11 mouse cellular contexts compared by ENCODE assay signal in the genomic region with DNA sequence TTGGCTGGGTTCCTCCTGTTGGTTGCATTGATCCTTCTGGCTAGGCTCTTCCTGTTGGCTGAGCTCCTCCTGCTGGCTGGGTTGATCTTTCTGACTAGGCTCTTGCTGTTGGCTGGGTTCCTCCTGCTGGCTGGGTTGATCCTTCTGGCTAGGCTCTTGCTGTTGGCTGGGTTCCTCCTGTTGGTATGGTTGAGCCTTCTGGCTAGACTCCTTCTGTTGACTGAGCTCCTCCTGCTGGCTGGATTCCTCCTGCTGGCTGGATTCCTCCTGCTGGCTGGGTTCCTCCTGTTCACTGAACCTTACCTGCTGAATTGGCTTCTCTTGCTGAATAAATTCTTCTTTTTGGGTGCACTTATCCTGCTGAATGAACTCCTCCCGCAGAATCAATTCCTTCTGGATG. TPM values are rescaled to one million over a fixed set of nuclear protein-coding genes. Genes with fewer than 3 reads are reported as not detected.
DNase-seq lines count a peak whose midpoint lies in the region; ATAC-seq lines count a peak whose summit lies in the region.
"Had no signal": no experiment of that assay in that cellular context is flagged by ENCODE, and none has a peak within 500 bp of the region (broad histone marks: within the 10 kb centered on the region; RNA-seq: fewer than 3 reads in every experiment).

No protein-coding gene starts in this region.

- H3K27ac ChIP-seq in liver, embryonic 12.5 days, result no peak overlapping the region
- H3K27ac ChIP-seq: stomach, embryonic 15.5 days had no signal

- ATAC-seq in erythroblast, adult 5-6 weeks (replicated peaks; ENCODE audit: low FRiP score, poor library complexity, severe bottlenecking), result no peak
- ATAC-seq in liver, embryonic 12.5 days, result no peak

- no peaks in the 10 kb centered on the region for H3K27me3 ChIP-seq in liver, embryonic 12.5 days (replicated peaks)
- H3K27me3 ChIP-seq: stomach, embryonic 15.5 days had no signal

- H3K9me3 ChIP-seq in liver, embryonic 12.5 days (replicated peaks), result no peaks in the 10 kb centered on the region
- H3K9me3 ChIP-seq: stomach, embryonic 15.5 days had no signal

- WGBS in liver, embryonic 12.5 days (ENCODE audit: insufficient replicate concordance), result 88% methylated on average over 1 of the region's 1 CpGs

- H3K4me3 ChIP-seq in liver, embryonic 12.5 days, result no peak overlapping the region
- H3K4me3 ChIP-seq: stomach, embryonic 15.5 days had no signal

- H3K36me3 ChIP-seq in liver, embryonic 12.5 days, result peaks cover 13% of the 10 kb centered on the region

- H3K4me2 ChIP-seq in liver, embryonic 12.5 days, result no peak overlapping the region
- H3K4me2 ChIP-seq: stomach, embryonic 15.5 days had no signal

- H3K4me1 ChIP-seq in liver, embryonic 12.5 days, result no peaks in the 10 kb centered on the region

- DNase-seq in adrenal gland, postnatal 10 days, result peak; percentile 64
- DNase-seq in adrenal gland, adult 18-20 months (ENCODE audit: low spot score in 2 of 2), result no peak
- DNase-seq in retina, adult 2 months (ENCODE audit: low read depth, low spot score), result peak; percentile 22
- no peak for DNase-seq in retina, embryonic 14.5 days (ENCODE audit: low spot score)
- DNase-seq in layer of hippocampus, adult 8-10 months (ENCODE audit: low spot score in 2 of 2), result peak; percentile 72 to 79
- no peak for DNase-seq in urinary bladder, postnatal 14 days (ENCODE audit: low spot score)

- H3K9ac ChIP-seq in liver, embryonic 12.5 days, result no peak overlapping the region
- H3K9ac ChIP-seq: stomach, embryonic 15.5 days had no signal

RNA-seq across cellular contexts. Expression of gene Zscan18, which starts 28.8 kb away (rescaled TPM):
- 1 to 10 TPM; 2.5 to 5.0 TPM for total RNA-seq in adrenal gland, postnatal 10 days (2021)
- 1 to 10 TPM; 2.4 to 3.1 TPM for total RNA-seq in adrenal gland, adult 18-20 months (2021)
- total RNA-seq in layer of hippocampus, adult 8-10 months (2022), result 10 to 100 TPM; 21.6 to 35.9 (median 28.0) TPM
- total RNA-seq in erythroblast, adult 5-6 weeks (2015; ENCODE audit: low replicate concordance), result 0.63 TPM in 1 of 2 replicates, not detected in the other
- total RNA-seq in erythroblast, adult 5-6 weeks (2017; ENCODE audit: low replicate concordance), result not detected in 2 replicates
- polyA plus RNA-seq in liver, embryonic 12.5 days (2016; fragmentation: Nextera tagmentation; extraction: Ambion mirVana), result 1.4 and 2.1 TPM in 2 replicates

RNA-seq across cellular contexts. Expression of gene Vmn2r56, which starts 39.8 kb away (rescaled TPM):
- not detected for total RNA-seq in adrenal gland, postnatal 10 days (2021)
- not detected for total RNA-seq in adrenal gland, adult 18-20 months (2021)
- under 1 TPM in 2 of 4 experiments, not detected in 2; 0.05 to 0.08 TPM for total RNA-seq in layer of hippocampus, adult 8-10 months (2022)
- total RNA-seq in erythroblast, adult 5-6 weeks (2015; ENCODE audit: low replicate concordance), result not detected in 2 replicates
- total RNA-seq in erythroblast, adult 5-6 weeks (2017; ENCODE audit: low replicate concordance), result not detected in 2 replicates
- not detected in 2 replicates for polyA plus RNA-seq in liver, embryonic 12.5 days (2016; fragmentation: Nextera tagmentation; extraction: Ambion mirVana)
- polyA plus RNA-seq: heart, embryonic 16.5 days; lung, embryonic 16.5 days; stomach, embryonic 15.5 days had no signal

RNA-seq across cellular contexts. Expression of gene Zfp329, which starts 44.1 kb away (rescaled TPM):
- 10 to 100 TPM in 1 of 2 experiments, 1 to 10 TPM in 1; 7.8 to 14.0 TPM for total RNA-seq in adrenal gland, postnatal 10 days (2021)
- 10 to 100 TPM in 1 of 2 experiments, 1 to 10 TPM in 1; 9.2 to 10.1 TPM for total RNA-seq in adrenal gland, adult 18-20 months (2021)
- total RNA-seq in layer of hippocampus, adult 8-10 months (2022), result 10 to 100 TPM; 22.6 to 31.3 (median 25.8) TPM
- total RNA-seq in erythroblast, adult 5-6 weeks (2015; ENCODE audit: low replicate concordance), result 3.3 and 6.1 TPM in 2 replicates
- 1.4 and 3.1 TPM in 2 replicates for total RNA-seq in erythroblast, adult 5-6 weeks (2017; ENCODE audit: low replicate concordance)
- 3.8 and 4.6 TPM in 2 replicates for polyA plus RNA-seq in liver, embryonic 12.5 days (2016; fragmentation: Nextera tagmentation; extraction: Ambion mirVana)

RNA-seq across cellular contexts. Expression of gene Zfp110, which starts 60.0 kb away (rescaled TPM):
- total RNA-seq in adrenal gland, postnatal 10 days (2021), result 10 to 100 TPM; 22.4 to 25.6 TPM
- total RNA-seq in adrenal gland, adult 18-20 months (2021), result 10 to 100 TPM; 20.0 to 27.6 TPM
- 10 to 100 TPM; 14.0 to 18.0 (median 15.9) TPM for total RNA-seq in layer of hippocampus, adult 8-10 months (2022)
- 5.8 and 6.1 TPM in 2 replicates for total RNA-seq in erythroblast, adult 5-6 weeks (2015; ENCODE audit: low replicate concordance)
- 6.4 and 11.2 TPM in 2 replicates for total RNA-seq in erythroblast, adult 5-6 weeks (2017; ENCODE audit: low replicate concordance)
- polyA plus RNA-seq in liver, embryonic 12.5 days (2016; fragmentation: Nextera tagmentation; extraction: Ambion mirVana), result 16.1 and 16.4 TPM in 2 replicates

Comparison
In these comparisons a context has a peak if more than half of its experiments do, and no peak if none do; other contexts are left out.
1. DNase-seq: peak in adrenal gland, postnatal 10 days (single experiment), retina, adult 2 months (single experiment) and layer of hippocampus, adult 8-10 months (2 of 2); none in adrenal gland, adult 18-20 months (0 of 2), retina, embryonic 14.5 days (single experiment) and urinary bladder, postnatal 14 days (single experiment).